Mouse (Mus musculus): ENCODE measurements around the gene Nr1d1. TPM values are rescaled to one million over a fixed set of nuclear protein-coding genes. Genes with fewer than 3 reads are reported as not detected.

Nr1d1 gene
- total RNA-seq (2021), result 32.9 and 51.0 TPM in 2 replicates
- long read RNA-seq, experiment 1, transcript Nr1d1-201 (8 exons, 2,721 nt), result major isoform, 25 of 39 reads
- long read RNA-seq, experiment 1, partial matches to known transcripts, result 13 of 39 reads
- long read RNA-seq, experiment 1, other reads (novel, unspliced or antisense), result 1 of 39 reads
- long read RNA-seq, experiment 2, partial matches to known transcripts, result 10 of 15 reads
- long read RNA-seq, experiment 2, other reads (novel, unspliced or antisense), result 0 of 15 reads

DNA sequence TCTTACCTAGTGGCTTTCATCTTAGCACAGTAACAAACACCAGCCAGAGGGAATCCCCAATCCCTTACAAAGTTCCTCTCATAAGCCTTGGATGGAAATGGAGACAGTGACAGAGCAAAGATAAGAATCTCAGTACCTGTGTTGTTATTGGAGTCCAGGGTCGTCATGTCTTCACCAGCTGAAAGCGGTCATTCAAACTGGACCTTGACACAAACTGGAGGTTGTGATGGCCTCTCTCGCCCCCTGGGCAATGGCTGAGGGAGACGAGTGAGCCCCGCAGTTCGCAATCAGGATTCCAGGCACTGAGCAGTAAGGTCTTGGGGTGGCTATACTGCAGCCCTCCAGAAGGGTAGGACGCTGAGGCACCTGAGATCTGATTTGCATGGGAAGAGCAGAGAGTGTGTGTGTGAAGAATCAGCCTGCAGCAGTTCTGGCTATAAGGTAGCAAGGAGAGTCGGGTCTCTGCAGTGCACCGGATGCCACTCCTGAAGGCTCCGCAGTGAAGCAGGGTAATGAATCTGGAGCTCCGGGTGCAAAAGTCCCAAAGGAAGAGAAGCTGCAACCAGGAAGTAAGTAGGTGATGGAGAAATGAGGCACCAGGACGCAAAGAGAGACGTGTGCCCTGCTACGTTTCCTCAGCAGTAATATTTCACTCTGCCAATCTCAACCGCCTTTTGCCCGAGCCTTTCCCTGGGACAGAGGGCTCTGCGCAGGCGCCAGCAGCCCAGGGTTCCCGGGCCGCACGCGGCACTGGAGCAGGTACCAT lies at the start of gene Nr1d1:
Nr1d1 (minus strand) TSS at position 752 of the 766 bp plus-strand sequence.
- DNase-seq, result no peak

DNA sequence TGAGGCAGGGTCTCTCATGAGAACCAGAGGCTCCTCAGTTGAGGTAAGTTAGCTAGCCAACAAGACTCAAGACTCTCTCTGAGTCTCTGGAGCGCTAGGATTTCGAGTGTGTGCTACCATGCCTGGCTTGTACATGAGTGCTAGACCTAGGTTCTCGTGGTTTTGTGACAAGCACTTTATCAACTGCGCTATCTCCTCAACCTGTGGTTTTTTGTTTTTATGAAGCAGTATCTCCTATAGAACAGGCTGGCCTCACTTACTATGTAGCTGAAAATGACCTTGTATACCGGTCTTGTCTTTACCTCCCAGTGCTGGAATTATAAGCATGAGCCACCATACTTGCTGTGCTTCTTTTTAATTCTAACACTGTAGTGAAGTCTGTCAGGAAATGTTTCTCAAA lies 45.8 kb upstream of the Nr1d1 start:
- DNase-seq, result no peak

- DNase-seq, result no peak
These were observed 41.6 kb upstream of the Nr1d1 start for GRCm38 (mm10) chr11:98816706-98817239.

DNA sequence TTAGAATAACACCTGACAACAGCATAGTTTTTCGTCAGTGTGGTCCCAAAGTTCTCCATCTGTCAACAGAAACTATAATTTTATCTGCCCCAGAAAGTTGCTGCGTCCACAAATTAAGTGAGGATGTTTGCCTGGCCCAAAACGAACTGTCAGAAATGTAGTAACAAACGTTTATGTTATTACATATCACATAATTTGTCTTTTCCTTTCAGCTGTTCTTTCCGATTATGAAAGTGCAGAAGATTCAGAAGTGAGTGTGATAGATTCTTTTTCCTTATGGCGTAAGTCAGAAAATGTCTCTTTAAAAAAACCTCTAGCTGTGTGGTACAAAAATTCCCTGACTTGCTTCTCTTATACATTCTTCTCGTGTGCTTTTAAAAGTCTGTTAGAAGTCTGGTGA lies 35.6 kb upstream of the Nr1d1 start:
- no peak for DNase-seq

DNA sequence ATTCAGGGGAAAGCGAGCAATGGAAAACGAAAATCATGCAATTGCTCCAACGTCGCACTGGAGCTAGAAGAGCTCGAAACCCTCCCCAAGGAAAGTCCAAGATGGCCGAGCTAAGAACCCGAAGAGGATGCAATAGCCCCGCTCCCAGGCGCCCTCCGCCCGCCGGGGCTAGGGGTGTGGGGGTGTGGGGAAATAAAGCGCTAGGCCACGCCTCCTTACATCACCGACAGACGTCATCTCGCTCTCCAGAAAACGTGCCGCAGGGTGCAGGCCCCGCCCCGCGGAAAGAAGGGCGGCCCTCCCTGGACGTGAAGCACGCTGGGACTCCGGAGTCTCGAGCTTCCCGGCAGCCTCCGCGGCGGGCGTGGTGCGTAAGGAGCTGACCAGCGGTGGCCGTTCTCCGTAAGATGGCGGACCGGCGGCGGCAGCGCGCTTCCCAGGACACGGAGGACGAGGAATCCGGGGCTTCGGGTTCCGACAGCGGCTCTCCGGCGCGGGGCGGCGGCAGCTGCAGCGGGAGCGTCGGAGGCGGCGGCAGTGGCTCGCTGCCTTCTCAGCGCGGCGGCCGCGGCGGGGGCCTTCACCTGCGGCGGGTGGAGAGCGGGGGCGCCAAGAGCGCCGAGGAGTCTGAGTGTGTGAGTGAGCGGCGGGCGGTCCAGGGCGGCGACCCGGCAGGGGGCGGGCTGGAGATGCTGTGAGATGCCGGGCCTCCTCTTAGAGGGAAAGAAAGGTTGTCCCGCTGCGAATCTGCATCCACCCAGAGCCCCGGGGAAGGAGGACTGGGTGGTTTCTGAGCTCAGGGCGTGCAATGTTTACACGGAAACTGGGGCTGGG lies 34.5 kb upstream of the Nr1d1 start:
- DNase-seq, result peak; percentile 99

GRCm38 (mm10) chr11:98808417-98808816 lies 33.3 kb upstream of the Nr1d1 start:
- no peak for DNase-seq

DNA sequence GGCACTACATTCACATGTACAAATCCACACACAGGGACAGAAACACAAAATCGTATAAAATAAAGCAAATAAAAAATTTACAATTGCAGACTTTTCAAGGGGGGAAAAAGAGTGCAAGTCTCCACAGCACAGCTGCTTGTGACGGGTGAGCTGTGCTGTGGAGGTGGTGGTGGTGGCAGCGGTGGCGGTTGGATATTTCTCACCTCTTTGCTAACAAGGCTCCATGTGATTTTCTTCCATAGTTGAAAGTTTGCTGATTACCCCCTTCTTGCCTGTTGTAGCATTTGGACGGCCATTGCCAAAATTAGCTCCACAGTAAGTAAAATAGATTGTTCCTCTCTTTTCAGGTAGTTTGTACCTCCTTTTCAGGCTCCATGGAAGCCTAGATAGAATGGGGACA lies 29.5 kb upstream of the Nr1d1 start, which contains the start of gene Casc3:
Casc3 (plus strand) TSS at position 301 of the 400 bp plus-strand sequence.
- no peak for DNase-seq

DNA sequence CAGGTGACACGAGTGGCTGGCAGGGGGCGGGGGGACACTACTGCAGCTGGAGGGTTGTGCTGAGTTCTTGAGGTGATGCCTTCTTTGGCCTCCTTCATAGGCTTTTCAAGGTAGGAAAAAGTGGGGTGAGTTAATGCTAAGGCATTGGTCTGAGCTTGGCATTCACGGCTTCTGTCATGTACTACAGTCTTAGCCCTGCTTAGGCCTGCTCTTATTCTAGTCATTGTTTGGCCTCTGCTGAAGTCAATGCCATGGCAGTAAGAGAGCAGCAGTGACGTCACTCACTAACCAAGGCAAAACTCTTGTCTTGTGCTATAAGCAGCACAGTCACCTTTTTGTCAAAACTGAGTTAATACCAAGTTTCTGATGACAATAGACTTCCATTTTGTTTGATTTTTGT lies 22.8 kb upstream of the Nr1d1 start:
- DNase-seq, result peak; percentile 57

- DNase-seq, result peak; percentile 36
These were observed 22.2 kb upstream of the Nr1d1 start for GRCm38 (mm10) chr11:98797306-98797705.

DNA sequence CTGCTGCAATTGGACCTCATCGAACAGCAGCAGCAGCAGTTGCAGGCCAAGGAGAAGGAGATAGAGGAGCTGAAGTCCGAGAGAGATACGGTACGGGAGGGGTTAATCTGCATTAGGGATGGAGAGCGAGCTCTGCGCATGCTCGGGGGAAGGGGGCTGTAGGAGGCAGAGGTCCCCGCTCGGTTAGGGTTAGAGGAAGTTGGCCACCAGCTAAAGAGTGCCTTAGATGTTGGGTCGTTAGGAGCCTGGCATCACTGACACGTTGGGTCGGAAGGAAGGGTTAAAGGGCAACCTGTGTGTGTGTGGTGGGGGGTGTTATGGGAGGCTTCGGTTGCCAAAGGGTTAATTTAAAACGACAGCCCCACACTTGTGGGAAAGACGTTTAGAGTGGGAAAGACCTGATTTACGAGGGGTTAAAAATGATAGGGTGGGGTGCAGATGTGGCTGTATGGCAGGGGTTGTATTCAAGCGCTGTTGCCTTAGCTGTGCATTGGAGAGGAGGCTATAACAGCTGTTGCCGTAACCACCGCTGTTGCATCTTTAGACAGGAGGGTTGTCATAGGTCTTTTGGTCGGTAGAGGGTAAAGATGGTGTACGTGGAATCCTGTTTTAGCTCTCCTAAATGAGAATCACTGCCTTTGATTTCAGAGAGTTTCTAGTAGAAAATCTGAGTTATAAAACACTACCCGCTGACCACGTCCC lies 21.5 kb upstream of the Nr1d1 start:
- DNase-seq, result peak; percentile 85

DNA sequence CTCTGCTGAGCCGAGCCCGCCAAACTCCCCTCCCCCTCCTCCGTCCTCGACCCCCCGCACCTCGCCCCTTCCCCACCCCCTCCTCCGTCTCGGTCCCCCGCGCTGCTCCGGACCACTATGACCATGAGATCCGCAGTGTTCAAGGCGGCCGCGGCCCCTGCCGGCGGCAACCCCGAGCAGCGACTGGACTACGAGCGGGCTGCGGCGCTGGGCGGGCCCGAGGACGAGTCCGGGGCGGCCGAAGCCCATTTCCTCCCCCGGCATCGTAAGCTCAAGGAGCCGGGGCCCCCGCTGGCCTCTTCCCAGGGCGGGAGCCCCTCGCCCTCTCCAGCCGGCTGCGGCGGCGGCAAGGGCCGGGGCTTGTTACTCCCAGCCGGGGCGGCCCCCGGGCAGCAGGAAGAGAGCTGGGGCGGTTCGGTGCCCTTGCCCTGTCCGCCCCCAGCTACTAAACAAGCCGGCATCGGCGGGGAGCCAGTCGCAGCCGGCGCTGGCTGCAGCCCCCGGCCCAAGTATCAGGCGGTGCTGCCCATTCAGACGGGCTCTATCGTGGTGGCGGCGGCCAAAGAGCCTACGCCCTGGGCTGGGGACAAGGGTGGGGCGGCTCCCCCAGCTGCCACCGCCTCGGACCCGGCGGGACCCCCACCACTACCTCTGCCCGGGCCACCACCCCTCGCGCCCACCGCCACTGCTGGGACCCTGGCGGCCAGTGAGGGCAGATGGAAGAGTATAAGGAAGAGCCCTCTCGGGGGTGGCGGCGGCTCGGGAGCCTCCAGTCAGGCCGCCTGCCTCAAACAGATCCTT lies 20.8 kb upstream of the Nr1d1 start:
- DNase-seq, result peak; percentile 80

- peak; percentile 94 for DNase-seq
These were observed 20.0 kb upstream of the Nr1d1 start, which contains the start of gene Msl1 for GRCm38 (mm10) chr11:98795015-98795713. Gene Msl1 (plus strand): TSS chr11:98795516.

DNA sequence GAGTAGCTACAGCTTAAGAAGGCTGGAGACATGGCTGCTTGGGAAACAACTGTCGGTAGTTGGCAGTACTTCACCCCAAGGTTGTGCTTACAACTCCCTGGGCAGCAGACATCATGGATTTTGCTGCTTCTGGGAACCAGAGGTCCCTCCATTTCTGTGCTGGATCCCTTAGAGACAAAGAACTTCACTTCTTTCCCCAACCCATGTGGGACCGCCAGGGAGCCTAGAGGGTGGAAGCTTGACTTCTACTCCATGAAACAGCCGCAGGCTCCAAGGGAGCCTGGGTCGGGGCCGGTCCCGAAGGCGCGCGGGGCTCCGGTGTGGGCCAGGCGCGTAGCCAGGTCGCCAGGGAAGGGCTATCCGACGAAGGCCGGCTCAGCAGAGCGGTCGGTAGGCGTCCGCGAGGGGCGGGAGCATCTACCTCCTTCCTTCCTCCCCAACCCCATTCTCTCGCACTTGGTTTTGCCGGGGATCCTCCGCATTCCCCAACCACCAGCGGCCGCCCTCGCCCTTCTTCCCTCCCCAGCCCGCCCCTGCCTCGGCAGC lies 19.4 kb upstream of the Nr1d1 start:
- DNase-seq, result peak; percentile 89

DNA sequence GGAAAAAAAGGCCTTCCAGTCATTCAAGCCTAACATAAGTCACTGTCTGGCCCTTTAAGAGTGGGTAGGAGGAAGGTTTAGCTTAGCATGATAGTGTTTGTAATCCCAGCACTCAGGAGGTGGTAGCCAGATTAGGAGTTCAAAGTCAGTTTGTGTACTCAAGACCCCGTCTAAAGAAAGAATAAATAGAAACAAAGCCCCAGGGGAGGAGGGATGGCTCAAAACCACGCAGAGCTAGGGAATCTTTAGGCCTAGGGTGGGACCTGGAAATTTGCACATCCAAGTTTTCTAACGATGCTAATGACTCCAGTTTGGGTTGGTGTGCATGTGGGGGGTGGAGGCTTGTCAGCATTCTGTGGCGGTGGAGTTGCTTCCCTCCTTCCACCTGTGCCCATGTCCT lies 16.9 kb upstream of the Nr1d1 start:
- no peak for DNase-seq

DNA sequence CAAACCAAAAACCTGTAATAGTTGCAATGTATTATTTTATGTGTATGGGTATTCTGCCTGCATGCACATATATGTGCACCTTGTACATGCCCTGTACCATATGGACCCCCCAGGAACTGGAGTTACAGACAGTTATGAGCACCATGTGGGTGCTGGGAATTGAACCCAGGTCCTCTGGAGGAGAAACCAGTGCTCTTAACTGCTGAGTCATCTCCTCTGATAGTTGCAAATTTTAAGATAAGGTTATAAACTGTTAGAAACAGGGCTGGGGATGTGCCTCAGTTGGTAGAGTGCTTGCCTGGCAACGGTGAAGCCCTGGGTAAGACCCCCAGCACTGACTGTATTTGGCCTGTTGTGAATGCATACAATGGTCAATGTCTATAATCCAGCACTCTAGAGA lies 16.3 kb upstream of the Nr1d1 start:
- no peak for DNase-seq

- DNase-seq, result no peak
These were observed 15.6 kb upstream of the Nr1d1 start for GRCm38 (mm10) chr11:98790631-98791205.

DNA sequence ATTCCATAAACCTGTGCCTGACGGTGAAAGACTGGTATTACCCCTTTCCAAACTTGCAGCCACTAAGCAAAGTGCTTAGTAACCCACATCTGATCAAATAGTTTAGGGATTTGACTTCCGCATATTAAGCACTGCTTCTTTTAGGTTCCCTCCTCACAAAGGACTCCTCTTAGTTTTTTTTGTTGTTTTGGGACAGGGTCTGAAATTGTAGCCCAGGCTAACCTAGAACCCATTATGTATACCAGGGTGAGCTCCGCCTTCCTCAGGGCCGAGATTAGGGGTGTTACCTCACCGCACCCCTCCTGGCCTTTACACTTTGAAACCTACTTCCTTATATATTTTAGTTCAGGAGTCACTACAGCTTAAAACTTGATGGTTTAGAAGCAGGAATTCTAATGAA lies 14.7 kb upstream of the Nr1d1 start:
- DNase-seq, result no peak

DNA sequence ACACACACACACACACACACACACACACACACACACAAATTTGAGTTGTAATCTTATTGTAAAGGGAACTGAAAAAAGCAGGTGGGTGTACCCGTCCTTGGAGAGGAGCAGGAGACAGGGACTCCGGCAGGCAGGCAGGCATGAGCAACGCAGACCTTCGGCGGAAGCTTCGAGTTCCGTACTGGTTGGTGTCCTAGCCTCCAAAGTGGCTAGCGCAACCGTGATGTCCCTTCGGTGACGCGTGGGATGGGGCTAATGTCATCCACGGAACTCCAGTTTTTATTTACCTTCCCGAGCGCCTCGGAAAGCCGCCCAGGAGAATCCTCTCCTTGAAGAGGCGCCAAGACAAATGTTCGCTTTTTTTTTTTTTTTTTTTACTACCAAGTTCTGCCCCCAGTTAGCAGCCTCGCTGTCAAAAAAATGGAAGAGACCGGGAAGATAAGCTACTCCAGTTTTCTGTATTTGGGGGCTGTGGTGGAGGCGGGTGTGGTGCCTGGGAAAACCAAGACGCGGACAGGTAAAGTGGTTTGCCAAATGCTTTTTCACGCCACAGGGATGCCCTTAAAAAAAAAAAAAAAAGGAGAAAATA lies 14.2 kb upstream of the Nr1d1 start:
- DNase-seq, result no peak

GRCm38 (mm10) chr11:98788550-98789218 lies 13.6 kb upstream of the Nr1d1 start:
- DNase-seq, result peak; percentile 94
